Mouse (Mus musculus) CH12.LX (cell line): ENCODE measurements around the gene Fndc9. TPM values are rescaled to one million over a fixed set of nuclear protein-coding genes. Genes with fewer than 3 reads are reported as not detected.

Experiments used
- DNase-seq: peaks from one replicate; pipeline ENCODE4 v3.0.0-alpha.2; 2013; ENCODE audit errors: extremely low read depth
- H3K27ac ChIP-seq: 2 replicates; pipeline ENCODE4 v1.5.1; 2012; ENCODE audit warnings: low read depth, mild to moderate bottlenecking, control low read depth, moderate library complexity; ENCODE audit not compliant: insufficient read depth
- H3K27me3 ChIP-seq: replicated peaks from 2 replicates; pipeline ENCODE3; 2012; ENCODE audit warnings: inconsistent platforms
- H3K36me3 ChIP-seq, 2 experiments: replicated peaks in 1 of 2; 2 replicates each; pipeline versions ENCODE3 to v1.6.1; 2012; ENCODE audit warnings: inconsistent platforms in 1 of 2, low read length in 1 of 2, mild to moderate bottlenecking in 1 of 2, mixed read lengths in 1 of 2, moderate library complexity in 1 of 2; ENCODE audit not compliant: control insufficient read depth in 1 of 2, insufficient read depth in 1 of 2
- H3K4me1 ChIP-seq, 2 experiments: 2 replicates each; pipeline ENCODE4 v1.6.1; 2012; ENCODE audit warnings: inconsistent platforms in 1 of 2, moderate library complexity in 1 of 2; ENCODE audit not compliant: insufficient read depth in 2 of 2, control insufficient read depth in 1 of 2
- H3K4me2 ChIP-seq: 2 replicates; pipeline ENCODE4 v1.6.1; 2012; ENCODE audit warnings: low read depth, mild to moderate bottlenecking, control low read depth; ENCODE audit not compliant: poor library complexity, insufficient read depth, severe bottlenecking
- H3K4me3 ChIP-seq, 3 experiments: fragments of 150-350 bp in 1 of 3; sonication (generic) in 1 of 3; replicated peaks in 1 of 3; 2 replicates each; pipeline versions ENCODE3 to v1.5.1; 2011 to 2012; ENCODE audit warnings: low read depth in 2 of 3, low read length in 2 of 3, mild to moderate bottlenecking in 2 of 3, moderate library complexity in 2 of 3, control low read depth in 1 of 3, improper control_type of control experiment in 1 of 3, inconsistent platforms in 1 of 3, mixed read lengths in 1 of 3; ENCODE audit not compliant: poor library complexity in 1 of 3
- H3K79me2 ChIP-seq: replicated peaks from 2 replicates; pipeline ENCODE4 v1.6.1; 2012; ENCODE audit warnings: mild to moderate bottlenecking, moderate library complexity; ENCODE audit not compliant: control insufficient read depth, poor library complexity, insufficient read depth, severe bottlenecking; ENCODE audit errors: extremely low read depth
- H3K9ac ChIP-seq: 2 replicates; pipeline ENCODE4 v1.6.1; 2012; ENCODE audit warnings: low read depth, mild to moderate bottlenecking, control low read depth, moderate library complexity; ENCODE audit not compliant: insufficient read depth
- H3K9me3 ChIP-seq: replicated peaks from 2 replicates; pipeline ENCODE3; 2012; ENCODE audit warnings: low read length, inconsistent platforms, mixed read lengths
- CHD2 ChIP-seq: IDR thresholded peaks from 2 replicates; pipeline ENCODE4 v1.6.1; 2011; ENCODE audit warnings: low read length, improper control_type of control experiment
- ELF1 ChIP-seq: IDR thresholded peaks from 2 replicates; pipeline ENCODE4 v1.6.1; 2014; ENCODE audit warnings: low read depth, mild to moderate bottlenecking, inconsistent platforms, low read length, improper control_type of control experiment
- EP300 ChIP-seq: IDR thresholded peaks from 2 replicates; pipeline ENCODE4 v1.6.1; 2011; ENCODE audit warnings: low read length, improper control_type of control experiment
- ETS1 ChIP-seq: conservative IDR thresholded peaks from 2 replicates; pipeline ENCODE4 v1.6.1; 2012; ENCODE audit warnings: low read depth, mild to moderate bottlenecking, inconsistent platforms, low read length, improper control_type of control experiment, moderate library complexity
- GABPA ChIP-seq: IDR thresholded peaks from 2 replicates; pipeline ENCODE4 v1.6.1; 2012; ENCODE audit warnings: low read depth, low read length, improper control_type of control experiment, inconsistent platforms; ENCODE audit not compliant: insufficient replicate concordance
- JUN ChIP-seq: IDR thresholded peaks from 2 replicates; pipeline ENCODE4 v1.6.1; 2011; ENCODE audit warnings: low read depth, mild to moderate bottlenecking, low read length, improper control_type of control experiment, moderate library complexity; ENCODE audit not compliant: insufficient read depth
- JUND ChIP-seq: conservative IDR thresholded peaks from 2 replicates; pipeline ENCODE4 v1.6.1; 2011; ENCODE audit warnings: low read depth, low read length, improper control_type of control experiment
- MAX ChIP-seq: IDR thresholded peaks from 2 replicates; pipeline ENCODE4 v1.6.1; 2011; ENCODE audit warnings: low read length, improper control_type of control experiment
- MEF2A ChIP-seq: IDR thresholded peaks from 2 replicates; pipeline ENCODE4 v1.6.1; 2014; ENCODE audit warnings: low read depth, mild to moderate bottlenecking, inconsistent platforms, low read length, improper control_type of control experiment, borderline replicate concordance
- MXI1 ChIP-seq: IDR thresholded peaks from 2 replicates; pipeline ENCODE4 v1.6.1; 2011; ENCODE audit warnings: mild to moderate bottlenecking, low read depth, low read length, improper control_type of control experiment
- NELFE ChIP-seq: IDR thresholded peaks from 2 replicates; pipeline ENCODE4 v1.6.1; 2011; ENCODE audit warnings: low read depth, low read length, improper control_type of control experiment
- NRF1 ChIP-seq: IDR thresholded peaks from 2 replicates; pipeline ENCODE4 v1.6.1; 2014; ENCODE audit warnings: low read depth, mild to moderate bottlenecking, inconsistent platforms, low read length, improper control_type of control experiment, moderate library complexity
- POLR2A ChIP-seq: IDR thresholded peaks from 2 replicates; pipeline ENCODE4 v1.6.1; 2011; ENCODE audit warnings: low read depth, mild to moderate bottlenecking, improper control_type of control experiment, low read length
- RCOR1 ChIP-seq: conservative IDR thresholded peaks from 2 replicates; pipeline ENCODE4 v1.6.1; 2012; ENCODE audit warnings: low read depth, mild to moderate bottlenecking, inconsistent platforms, low read length, improper control_type of control experiment
- SMC3 ChIP-seq: IDR thresholded peaks from 2 replicates; pipeline ENCODE4 v1.6.1; 2011; ENCODE audit warnings: low read depth, low read length, improper control_type of control experiment
- TBP ChIP-seq: conservative IDR thresholded peaks from 2 replicates; pipeline ENCODE4 v1.6.1; 2011; ENCODE audit warnings: low read depth, low read length, improper control_type of control experiment
- USF2 ChIP-seq: conservative IDR thresholded peaks from 2 replicates; pipeline ENCODE4 v1.6.1; 2011; ENCODE audit warnings: low read depth, low read length, improper control_type of control experiment
- ZMIZ1 ChIP-seq: IDR thresholded peaks from 2 replicates; pipeline ENCODE4 v1.6.1; 2012; ENCODE audit warnings: low read depth, mild to moderate bottlenecking, inconsistent platforms, low read length, improper control_type of control experiment
- dilution Hi-C: fragments of 300-500 bp; cut with MboI; formaldehyde crosslinking; loops from 2 replicates; pipeline ENCODE4 v1.14.3; 2020; ENCODE audit warnings: low sequenced_read_pairs; ENCODE audit not compliant: extremely low pct_unique_long_range_greater_than_20kb, extremely low pct_ligation_motif_present
- in situ Hi-C: fragments of 300-500 bp; cut with MboI; formaldehyde crosslinking; loops from 3 replicates; pipeline ENCODE4 v1.14.3; 2019; ENCODE audit warnings: low sequenced_read_pairs, low pct_ligation_motif_present, low pct_unique_long_range_greater_than_20kb, mixed read lengths
- polyA plus RNA-seq: library from polyadenylated mRNA; unstranded; fragments of >175 nt; gene quantifications from 2 replicates; pipeline ENCODE4 v1.2.1, GENCODE M21; 2012; ENCODE audit warnings: low read depth; ENCODE audit not compliant: insufficient read length
- total RNA-seq, 2 experiments: library from RNA; depleted of rRNA; stranded (reverse); fragments of 300-350 nt in 1 of 2; fragments of >200 nt in 1 of 2; gene quantifications; 2 replicates each; pipeline ENCODE4 v1.2.3; 2012 to 2014

Gene Fndc9
- total and polyA plus RNA-seq, 3 experiments, result 3.9 to 12.1 TPM; not detected in 1

GRCm38 (mm10) chr11:46241150-46241673 lies 5.9 kb downstream of the Fndc9 start:
- H3K9me3 ChIP-seq, result no peaks in the 10 kb centered on the region
- no peak for TF ChIP-seq TBP
- peak; percentile 5; the same call in 1 of the 2 replicates for TF ChIP-seq POLR2A
- no peak for TF ChIP-seq SMC3
- dilution Hi-C loops, result no loop called here
- no peak overlapping the region for H3K27ac ChIP-seq
- no peaks in the 10 kb centered on the region for H3K27me3 ChIP-seq
- no peak overlapping the region for H3K4me3 ChIP-seq
- no peaks in the 10 kb centered on the region for H3K4me1 ChIP-seq
- H3K9ac ChIP-seq, result no peak overlapping the region
- in situ Hi-C loops, result no loop called here
- H3K36me3 ChIP-seq, result peaks cover 86 to 88% of the 10 kb centered on the region in 2 experiments
- DNase-seq, result no peak
- H3K79me2 ChIP-seq, result no peaks in the 10 kb centered on the region
- H3K4me2 ChIP-seq, result no peak overlapping the region

- no peak overlapping the region for H3K4me3 ChIP-seq
- in situ Hi-C loops (no loop called here), dilution Hi-C loops (no loop called here)
- H3K4me1 ChIP-seq, result no peaks in the 10 kb centered on the region
- no peaks in the 10 kb centered on the region for H3K79me2 ChIP-seq
- no peak overlapping the region for H3K9ac ChIP-seq
- no peak overlapping the region for H3K4me2 ChIP-seq
- TF ChIP-seq TBP (no peak), POLR2A (no peak), ELF1 (no peak), MEF2A (no peak), ZMIZ1 (no peak), JUND (no peak), NELFE (no peak), MAX (no peak), NRF1 (no peak), GABPA (no peak), CHD2 (no peak), ETS1 (no peak), JUN (no peak), EP300 (no peak), RCOR1 (no peak), MXI1 (no peak), USF2 (no peak)
- H3K27me3 ChIP-seq, result no peaks in the 10 kb centered on the region
- no peaks in the 10 kb centered on the region for H3K9me3 ChIP-seq
- no peak for DNase-seq
- H3K36me3 ChIP-seq, result peaks cover 88% of the 10 kb centered on the region in 2 experiments
- H3K27ac ChIP-seq, result no peak overlapping the region
Observed at GRCm38 (mm10) chr11:46241985-46242384, 6.7 kb downstream of the Fndc9 start.
